Mouse (Mus musculus) heart, embryonic 12.5 days (tissue): Measurements from ENCODE around the gene Fstl1. TPM values are rescaled to one million over a fixed set of nuclear protein-coding genes. Genes with fewer than 3 reads are reported as not detected.
A peak's percentile ranks its signal among the peaks of the same experiment; 100 is the strongest.

Source experiments
- ATAC-seq: fragments of 200-750 bp; cut with Nextera tagmentation; 2 replicates; pipeline ENCODE4 v1.8.0; 2017; ENCODE audit warnings: moderate TSS enrichment, moderate library complexity; ENCODE audit not compliant: insufficient number of reproducible peaks, low FRiP score
- H3K27ac ChIP-seq: fragments of 300-500 bp; sonication (generic); 2 replicates; pipeline ENCODE4 v1.5.1; 2016; ENCODE audit warnings: mild to moderate bottlenecking, moderate library complexity; ENCODE audit not compliant: poor library complexity, severe bottlenecking
- H3K27me3 ChIP-seq: fragments of 300-500 bp; sonication (generic); replicated peaks from 2 replicates; pipeline ENCODE4 v1.6.1; 2016; ENCODE audit warnings: mild to moderate bottlenecking, moderate library complexity
- H3K36me3 ChIP-seq: fragments of 300-500 bp; sonication (generic); 2 replicates; pipeline ENCODE4 v1.6.1; 2016; ENCODE audit warnings: mild to moderate bottlenecking, moderate library complexity
- H3K4me1 ChIP-seq: fragments of 300-500 bp; sonication (generic); replicated peaks from 2 replicates; pipeline ENCODE4 v1.6.1; 2016; ENCODE audit warnings: mild to moderate bottlenecking
- H3K4me2 ChIP-seq: fragments of 300-500 bp; sonication (generic); 2 replicates; pipeline ENCODE4 v1.6.1; 2016; ENCODE audit warnings: mild to moderate bottlenecking, moderate library complexity
- H3K4me3 ChIP-seq: fragments of 300-500 bp; sonication (generic); 2 replicates; pipeline ENCODE4 v1.5.1; 2016; ENCODE audit warnings: mild to moderate bottlenecking
- H3K9ac ChIP-seq: fragments of 300-500 bp; sonication (generic); 2 replicates; pipeline ENCODE4 v1.6.1; 2016; ENCODE audit warnings: mild to moderate bottlenecking, moderate library complexity
- H3K9me3 ChIP-seq: fragments of 300-500 bp; sonication (generic); replicated peaks from 2 replicates; pipeline ENCODE4 v1.6.1; 2016; ENCODE audit warnings: mild to moderate bottlenecking, moderate library complexity
- WGBS: fragments of 180-500 bp; shearing (Covaris S2); methylation state at CpG from one replicate; pipeline ENCODE4 v1.1.7; 2016; 5-methylcytosine and 5-hydroxymethylcytosine counted together
- polyA plus RNA-seq: library from polyadenylated mRNA; unstranded; fragments of >200 nt; fragmentation: Nextera tagmentation; extraction: Ambion mirVana; gene quantifications from 2 replicates; pipeline ENCODE4 v1.2.1, GENCODE M21; 2016

Gene Fstl1
- polyA plus RNA-seq, 1 experiment from 2014 or later = 558 TPM

DNA sequence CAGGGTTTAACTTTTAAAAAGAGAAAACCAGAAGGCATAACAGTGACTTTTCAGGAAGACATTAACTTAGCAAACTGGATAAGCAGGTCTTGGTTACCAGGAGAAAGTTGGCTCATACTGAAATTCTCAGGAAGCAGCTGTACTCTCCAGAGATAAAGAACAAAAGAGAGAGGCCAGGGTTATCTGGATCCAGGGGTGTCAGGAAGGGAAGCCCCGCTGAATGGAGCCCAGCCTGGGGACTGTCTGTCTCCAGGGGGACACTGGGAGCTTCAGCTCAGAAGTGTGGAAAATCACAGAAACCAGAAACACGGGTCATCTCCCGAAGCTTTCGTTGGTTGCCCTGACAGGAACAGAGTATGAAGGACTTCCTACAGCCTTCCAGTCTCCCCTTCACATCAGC, 22.2 kb upstream of the Fstl1 start:
- H3K9ac ChIP-seq = no peak overlapping the region
- WGBS = 8% methylated on average over 4 of the region's 4 CpGs
- peak; percentile 82 for ATAC-seq
- no peaks in the 10 kb centered on the region for H3K27me3 ChIP-seq
- peaks cover 56% of the 10 kb centered on the region for H3K4me1 ChIP-seq
- no peak overlapping the region for H3K4me2 ChIP-seq
- H3K36me3 ChIP-seq = no peaks in the 10 kb centered on the region
- H3K27ac ChIP-seq = peak overlapping the region; percentile 88
- no peak overlapping the region for H3K4me3 ChIP-seq
- H3K9me3 ChIP-seq = no peaks in the 10 kb centered on the region

DNA sequence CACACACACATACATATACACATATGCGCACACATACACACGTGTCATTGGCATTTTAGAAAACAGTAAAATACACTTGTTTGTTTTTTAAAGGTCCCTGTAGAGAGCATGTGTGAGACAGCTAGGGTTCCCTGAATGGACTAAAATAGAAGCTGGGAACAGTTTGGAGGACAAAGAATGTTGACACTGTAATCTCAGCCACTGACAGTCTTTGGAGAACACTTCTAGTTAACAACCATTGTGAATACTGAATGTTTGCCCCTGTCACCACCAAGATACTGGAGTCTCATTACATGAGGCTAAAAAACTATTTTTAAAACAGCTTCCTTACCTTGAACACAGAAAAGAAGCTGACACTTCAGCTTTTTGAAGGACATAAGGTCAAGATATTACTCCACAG, 19.4 kb upstream of the Fstl1 start:
- peak overlapping the region; percentile 6; the same call in 1 of the 2 replicates for H3K9ac ChIP-seq
- 79% methylated on average over 2 of the region's 2 CpGs for WGBS
- peak overlapping the region; percentile 95 for H3K27ac ChIP-seq
- no peaks in the 10 kb centered on the region for H3K27me3 ChIP-seq
- ATAC-seq = no peak
- H3K9me3 ChIP-seq = no peaks in the 10 kb centered on the region
- peaks cover 60% of the 10 kb centered on the region for H3K4me1 ChIP-seq
- no peak overlapping the region for H3K4me3 ChIP-seq
- no peak overlapping the region for H3K4me2 ChIP-seq
- no peaks in the 10 kb centered on the region for H3K36me3 ChIP-seq

DNA sequence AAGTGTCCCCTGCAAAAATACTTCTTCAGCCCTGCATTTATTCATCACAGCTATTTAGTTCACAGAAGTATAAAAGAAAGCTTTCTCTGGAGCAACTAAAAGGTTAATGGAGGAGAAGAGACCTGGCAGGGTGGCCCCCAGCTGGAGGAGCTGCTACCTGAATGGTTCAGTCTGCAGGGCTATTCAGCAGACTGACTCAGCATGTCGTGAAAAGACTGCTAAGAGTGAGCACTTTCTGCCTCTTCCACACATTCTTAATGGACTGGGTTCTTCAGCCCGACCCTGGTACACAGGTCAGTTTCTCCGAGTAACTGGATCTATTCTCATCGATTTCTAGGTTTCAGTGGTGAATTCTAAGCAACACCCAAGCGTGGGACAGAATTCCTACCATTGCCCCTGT, 12.9 kb upstream of the Fstl1 start:
- Histone ChIP-seq H3K9ac (no peak overlapping the region), H3K36me3 (no peaks in the 10 kb centered on the region), H3K9me3 (no peaks in the 10 kb centered on the region), H3K4me1 (peaks cover 22% of the 10 kb centered on the region), H3K27me3 (no peaks in the 10 kb centered on the region), H3K4me3 (no peak overlapping the region), H3K4me2 (no peak overlapping the region), H3K27ac (no peak overlapping the region)
- 60% methylated on average over 5 of the region's 5 CpGs for WGBS
- no peak for ATAC-seq

DNA sequence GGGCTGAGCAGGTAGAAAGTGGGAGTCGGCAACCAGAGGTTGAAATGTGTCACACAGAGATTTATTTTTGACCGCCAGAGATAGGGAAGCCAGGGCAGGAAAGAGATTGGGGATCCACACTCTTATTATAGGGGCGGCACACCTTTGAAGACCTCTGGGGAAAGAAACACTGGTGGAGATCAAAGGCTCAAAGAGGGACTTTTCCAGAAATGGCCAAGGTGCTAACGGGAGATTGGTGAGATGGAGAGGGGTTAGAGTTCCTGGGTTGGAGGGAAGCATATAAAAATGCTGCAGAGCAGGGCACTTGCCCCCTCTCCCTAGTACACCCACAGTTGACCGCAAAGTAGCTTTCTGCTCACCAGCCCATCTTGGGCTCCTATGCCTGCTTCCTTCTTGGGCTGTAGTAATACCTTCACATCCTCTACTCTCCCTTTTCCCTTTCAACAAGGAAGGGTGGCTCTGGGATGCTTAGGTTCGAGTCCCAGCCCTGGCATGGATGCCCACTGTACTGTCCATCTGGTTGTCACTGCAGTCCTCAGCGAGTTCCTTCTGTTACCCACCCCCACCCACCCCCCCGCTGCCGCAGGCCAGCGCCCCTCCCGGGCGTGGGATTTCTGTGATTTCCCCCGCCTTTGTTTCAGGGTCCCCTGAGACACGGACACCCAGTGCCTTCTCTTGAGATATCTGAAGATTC, 360 bp upstream of the Fstl1 start:
- peak overlapping the region; percentile 84; the same call in 1 of the 2 replicates for H3K27ac ChIP-seq
- peaks cover 34% of the 10 kb centered on the region for H3K4me1 ChIP-seq
- peak overlapping the region; percentile 94 for H3K4me3 ChIP-seq
- H3K4me2 ChIP-seq = peak overlapping the region; percentile 69
- peak; percentile 30; the same call in 1 of the 2 replicates for ATAC-seq
- H3K27me3 ChIP-seq = no peaks in the 10 kb centered on the region
- H3K9ac ChIP-seq = peak overlapping the region; percentile 95
- H3K36me3 ChIP-seq = peaks cover 18% of the 10 kb centered on the region
- 30% methylated on average over 14 of the region's 14 CpGs for WGBS
- no peaks in the 10 kb centered on the region for H3K9me3 ChIP-seq

DNA sequence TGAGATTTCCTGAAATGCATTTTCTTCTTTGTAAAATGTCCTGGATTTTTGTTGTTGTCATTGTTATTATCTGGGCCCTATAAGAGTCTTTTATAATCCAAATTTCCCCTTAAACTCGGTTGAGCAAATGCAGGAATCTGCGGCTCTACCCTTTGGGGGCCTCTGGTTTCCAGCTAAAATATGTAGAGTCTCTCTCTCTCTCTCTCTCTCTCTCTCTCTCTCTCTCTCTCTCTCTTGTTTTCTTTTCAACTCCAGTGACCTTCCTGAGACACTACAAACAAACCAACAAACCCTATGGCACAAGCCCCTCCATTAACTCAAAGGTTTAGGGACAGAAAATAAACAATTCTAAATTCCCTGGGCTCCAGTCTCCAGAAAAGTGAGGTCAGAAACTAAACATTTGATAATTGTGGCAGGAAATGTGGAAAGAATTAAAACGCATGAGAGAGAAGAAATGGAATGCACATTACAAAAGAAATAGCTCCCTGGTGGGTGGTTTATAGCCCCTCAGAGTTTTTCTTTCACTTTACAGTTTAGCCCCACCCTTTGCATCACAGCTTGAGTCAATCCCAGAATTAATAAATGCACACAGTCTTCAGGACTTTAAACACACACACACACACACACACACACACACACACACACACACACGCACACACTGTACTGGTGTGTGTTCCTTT, 1.3 kb downstream of the Fstl1 start:
- H3K27ac ChIP-seq = peak overlapping the region; percentile 84
- H3K27me3 ChIP-seq = no peaks in the 10 kb centered on the region
- peaks cover 30% of the 10 kb centered on the region for H3K36me3 ChIP-seq
- WGBS = 18% methylated on average over 4 of the region's 4 CpGs
- peak overlapping the region; percentile 84 for H3K9ac ChIP-seq
- peak overlapping the region; percentile 94 for H3K4me3 ChIP-seq
- no peaks in the 10 kb centered on the region for H3K9me3 ChIP-seq
- ATAC-seq = no peak
- H3K4me1 ChIP-seq = peaks cover 36% of the 10 kb centered on the region
- peak overlapping the region; percentile 69 for H3K4me2 ChIP-seq

DNA sequence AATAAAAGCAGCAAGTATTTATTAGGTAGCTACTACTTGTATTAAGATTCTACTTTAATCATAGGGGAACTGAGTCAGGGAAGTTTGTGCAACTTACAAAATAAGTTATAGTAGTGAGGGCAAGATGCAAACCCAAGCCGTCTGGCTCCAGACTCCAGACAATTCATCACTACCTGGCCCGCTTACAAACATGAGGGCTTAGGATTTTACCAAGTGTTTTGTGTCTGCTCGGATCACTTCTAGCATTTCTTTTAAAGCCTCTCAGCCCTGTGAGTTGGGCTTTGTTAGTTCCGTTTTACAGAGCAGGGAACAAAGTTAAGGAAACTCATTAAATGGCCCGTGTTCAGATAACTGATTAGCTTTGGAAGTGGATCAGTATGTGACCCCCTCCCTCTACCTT, 1.9 kb downstream of the Fstl1 start:
- Histone ChIP-seq H3K9ac (peak overlapping the region; percentile 84), H3K4me2 (peak overlapping the region; percentile 69), H3K4me1 (peaks cover 36% of the 10 kb centered on the region), H3K9me3 (no peaks in the 10 kb centered on the region), H3K27ac (peak overlapping the region; percentile 84), H3K36me3 (peaks cover 34% of the 10 kb centered on the region), H3K4me3 (peak overlapping the region; percentile 94), H3K27me3 (no peaks in the 10 kb centered on the region)
- no peak for ATAC-seq
- WGBS = 52% methylated on average over 5 of the region's 5 CpGs

DNA sequence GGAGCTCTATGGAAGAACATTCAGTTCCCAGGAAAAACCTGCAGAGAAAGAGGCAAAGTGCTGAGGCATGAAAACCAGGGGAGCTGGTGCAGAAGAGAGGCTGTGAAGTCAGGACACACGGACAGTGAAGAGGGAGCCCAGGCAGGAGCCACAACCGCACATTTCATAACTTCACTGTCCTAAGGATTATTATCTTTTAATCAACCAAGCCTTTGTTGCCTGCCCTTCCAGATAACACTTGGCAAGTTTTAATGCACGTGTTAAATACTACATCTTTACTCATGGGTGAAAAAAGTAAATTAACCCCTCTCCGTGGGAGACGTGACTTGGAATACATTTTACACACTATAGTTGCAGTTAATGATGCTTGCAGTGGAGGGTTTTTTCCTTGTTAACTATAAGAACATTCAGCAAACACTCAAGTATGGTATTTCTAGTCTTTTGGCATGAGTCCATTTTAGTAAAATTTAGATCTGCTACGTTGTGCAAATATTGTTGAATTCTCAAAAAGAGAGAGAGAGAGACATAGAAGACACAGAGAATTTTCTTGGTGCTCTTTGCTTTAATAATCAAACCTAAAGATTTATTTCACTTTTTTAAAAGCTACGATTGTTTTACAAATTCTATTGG, 3.1 kb downstream of the Fstl1 start:
- no peak for ATAC-seq
- Histone ChIP-seq H3K27me3 (no peaks in the 10 kb centered on the region), H3K36me3 (peaks cover 41% of the 10 kb centered on the region), H3K27ac (peak overlapping the region; percentile 32), H3K4me3 (peak overlapping the region; percentile 94), H3K9me3 (no peaks in the 10 kb centered on the region), H3K9ac (peak overlapping the region; percentile 37; the same call in 1 of the 2 replicates), H3K4me2 (peak overlapping the region; percentile 69), H3K4me1 (peaks cover 43% of the 10 kb centered on the region)
- WGBS = 73% methylated on average over 7 of the region's 7 CpGs

DNA sequence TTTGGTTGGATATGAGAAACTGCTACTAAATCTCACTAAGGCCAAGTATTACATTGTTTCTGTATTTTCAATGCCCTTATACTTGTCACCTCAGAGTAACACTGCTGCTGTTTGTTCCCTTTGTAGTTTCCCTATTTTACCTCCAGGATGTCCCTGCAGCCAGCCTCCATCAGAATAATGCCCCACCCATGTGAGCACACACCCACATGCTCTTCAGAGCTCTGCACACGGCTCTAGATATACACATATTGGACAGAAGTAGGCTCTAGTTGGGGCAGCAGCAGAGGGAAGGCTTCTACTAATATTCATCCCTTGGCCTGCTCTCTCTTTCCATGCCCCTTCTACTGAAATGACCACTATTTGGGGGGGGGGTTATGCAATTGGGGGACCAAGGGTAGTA, 3.7 kb downstream of the Fstl1 start:
- Histone ChIP-seq H3K27ac (peak overlapping the region; percentile 51; the same call in 1 of the 2 replicates), H3K36me3 (peaks cover 46% of the 10 kb centered on the region), H3K4me3 (no peak overlapping the region), H3K9ac (no peak overlapping the region), H3K27me3 (no peaks in the 10 kb centered on the region), H3K4me1 (peaks cover 48% of the 10 kb centered on the region), H3K9me3 (no peaks in the 10 kb centered on the region), H3K4me2 (peak overlapping the region; percentile 29; the same call in 1 of the 2 replicates)
- no peak for ATAC-seq
- WGBS = 19% methylated on average over 1 of the region's 1 CpGs

DNA sequence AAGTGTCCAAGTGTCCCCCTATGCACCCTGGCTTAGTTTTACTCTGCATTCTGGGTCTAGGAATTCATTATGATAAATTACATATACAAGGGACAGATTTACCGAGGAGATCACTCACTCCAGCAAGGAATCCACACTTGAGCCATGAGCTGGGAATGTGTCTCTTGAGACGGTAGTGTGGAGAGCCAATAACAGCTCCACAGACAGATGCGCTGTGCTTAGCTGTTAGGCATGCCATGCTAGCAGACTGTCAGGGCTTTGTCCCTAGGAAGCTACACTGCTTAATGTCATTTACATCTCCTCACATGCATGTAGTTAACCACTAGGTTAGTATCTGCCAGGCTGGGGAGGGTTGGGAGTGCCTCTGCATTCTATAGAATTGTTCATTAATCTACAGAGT, 4.2 kb downstream of the Fstl1 start:
- Histone ChIP-seq H3K9ac (peak overlapping the region; percentile 42; the same call in 1 of the 2 replicates), H3K4me2 (peak overlapping the region; percentile 29), H3K9me3 (no peaks in the 10 kb centered on the region), H3K4me1 (peaks cover 54% of the 10 kb centered on the region), H3K36me3 (peaks cover 51% of the 10 kb centered on the region), H3K4me3 (no peak overlapping the region), H3K27me3 (no peaks in the 10 kb centered on the region), H3K27ac (peak overlapping the region; percentile 51)
- no peak for ATAC-seq
- WGBS = 72% methylated on average over 3 of the region's 3 CpGs

DNA sequence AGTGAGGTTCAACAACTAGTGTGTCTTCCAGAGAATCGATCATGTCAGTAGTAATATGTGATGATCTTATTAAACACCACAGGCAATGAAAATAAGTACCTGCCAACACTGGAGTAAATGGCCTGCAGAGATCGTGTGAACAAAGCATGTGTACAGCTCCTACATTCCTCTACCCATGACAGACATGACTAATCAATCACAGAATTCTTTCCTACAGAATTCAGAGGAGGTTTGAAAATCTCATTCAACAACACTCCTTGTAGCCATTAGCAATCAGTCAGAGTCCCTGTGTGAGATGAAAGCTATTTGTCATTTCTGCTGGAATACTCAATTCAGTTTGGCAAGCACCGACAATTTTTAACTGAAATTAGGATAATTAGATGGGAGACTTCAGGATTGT, 7.9 kb downstream of the Fstl1 start:
- H3K9me3 ChIP-seq = no peaks in the 10 kb centered on the region
- ATAC-seq = no peak
- H3K27ac ChIP-seq = no peak overlapping the region

DNA sequence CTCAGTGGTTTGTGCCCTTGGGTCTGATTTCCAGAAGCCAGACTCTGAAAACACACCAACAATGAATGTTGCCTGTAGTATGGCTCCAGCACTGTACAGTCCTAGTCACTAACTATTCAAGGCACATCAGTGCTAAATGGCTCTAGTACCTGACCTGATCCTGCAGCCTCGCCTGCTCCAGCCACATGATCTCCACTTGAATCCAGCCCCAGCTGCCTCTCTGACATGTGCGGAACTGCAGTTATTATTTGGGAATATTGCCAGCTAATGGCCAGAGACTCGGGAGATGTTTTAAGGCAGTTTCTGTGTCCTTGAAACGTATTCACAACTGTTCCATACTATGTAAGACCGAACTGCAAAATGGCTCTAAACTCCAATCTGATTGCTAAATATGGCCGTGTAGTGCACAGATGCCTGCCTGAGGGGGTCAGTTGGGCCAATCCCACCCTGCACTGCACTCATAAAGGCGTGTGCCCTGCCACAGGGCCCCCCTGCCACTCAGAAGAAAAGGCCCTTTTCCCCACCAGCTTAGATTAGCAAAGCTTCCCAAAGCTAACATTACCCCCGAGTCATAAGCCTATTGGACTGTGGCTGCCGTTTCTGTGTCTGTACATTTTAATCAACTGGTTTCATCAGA, 11.0 kb downstream of the Fstl1 start:
- H3K27me3 ChIP-seq = no peaks in the 10 kb centered on the region
- peak overlapping the region; percentile 42 for H3K4me2 ChIP-seq
- H3K36me3 ChIP-seq = peaks cover 50% of the 10 kb centered on the region
- H3K27ac ChIP-seq = peak overlapping the region; percentile 95
- H3K9ac ChIP-seq = peak overlapping the region; percentile 64
- no peaks in the 10 kb centered on the region for H3K9me3 ChIP-seq
- WGBS = 41% methylated on average over 9 of the region's 9 CpGs
- ATAC-seq = no peak
- H3K4me3 ChIP-seq = no peak overlapping the region
- H3K4me1 ChIP-seq = peaks cover 79% of the 10 kb centered on the region

More for the DNA sequence above, 7.9 kb downstream of the Fstl1 start:
- WGBS = 70% methylated on average over 3 of the region's 3 CpGs
- peaks cover 70% of the 10 kb centered on the region for H3K4me1 ChIP-seq
- H3K36me3 ChIP-seq = peaks cover 68% of the 10 kb centered on the region
- no peak overlapping the region for H3K4me2 ChIP-seq
- no peak overlapping the region for H3K4me3 ChIP-seq
- H3K9ac ChIP-seq = no peak overlapping the region
- no peaks in the 10 kb centered on the region for H3K27me3 ChIP-seq
